Mouse (Mus musculus) CD4-positive, CD25-positive, alpha-beta regulatory T cell, adult 4 months (primary cell): ENCODE results near the gene Sim2. TPM values are rescaled to one million over a fixed set of nuclear protein-coding genes. Genes with fewer than 3 reads are reported as not detected.

Experiments
- ATAC-seq: one replicate; pipeline ENCODE4 v1.8.0; 2017
- polyA plus RNA-seq, 2 experiments: library from polyadenylated mRNA; unstranded; fragments of 100-300 nt; shearing (Covaris generic); gene quantifications; one replicate each; pipeline ENCODE4 v1.2.1; 2017

Sim2 gene
- polyA plus RNA-seq, 2 experiments from 2014 or later, result not detected

- ATAC-seq, result no peak
Observed at GRCm38 (mm10) chr16:94168655-94169545, 84.2 kb downstream of the Sim2 start.

DNA sequence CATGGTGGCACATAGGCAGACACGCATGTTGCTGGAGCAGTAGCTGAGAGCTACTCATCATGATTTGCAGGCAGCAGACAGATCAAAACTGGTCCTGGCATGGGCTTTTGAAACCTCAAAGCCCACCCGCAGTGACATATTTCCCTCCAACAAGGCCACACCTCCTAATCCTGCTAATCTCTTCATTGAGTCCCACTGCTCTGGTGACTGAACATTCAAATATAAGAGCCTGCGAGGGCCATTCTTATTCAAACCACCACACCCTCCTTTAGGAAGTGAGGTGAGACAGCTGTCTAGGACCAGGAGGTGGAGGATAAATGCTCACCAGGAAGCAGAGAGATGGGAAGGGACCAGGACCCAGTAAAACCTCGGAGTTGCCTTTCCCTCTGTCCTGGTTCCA lies 85.5 kb downstream of the Sim2 start:
- ATAC-seq, result no peak

DNA sequence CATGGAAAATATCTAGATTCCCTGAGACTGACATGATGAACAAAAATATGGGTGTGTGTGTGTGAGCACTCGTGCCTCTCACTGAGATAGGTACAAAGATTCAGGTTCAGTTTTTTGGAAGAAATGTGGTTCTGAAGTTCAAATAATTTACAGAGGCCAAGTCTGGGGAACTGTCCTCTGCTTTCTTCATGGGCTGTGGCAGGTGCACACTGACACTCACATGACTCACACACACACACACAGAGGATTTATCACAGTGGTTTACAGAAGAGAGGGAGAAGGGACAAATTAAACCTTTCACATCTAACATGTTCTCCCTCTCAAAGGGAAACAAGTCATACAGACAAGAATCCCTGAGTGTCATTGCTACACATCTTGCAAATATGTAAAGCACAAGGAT lies 88.6 kb downstream of the Sim2 start:
- ATAC-seq, result no peak

GRCm38 (mm10) chr16:94175366-94175986 lies 90.7 kb downstream of the Sim2 start:
- no peak for ATAC-seq

Other genes with a start within 250 kb of the Sim2 start
- 10 to 100 TPM; 15.2 to 25.6 TPM for gene Chaf1b, start 201.0 kb upstream of the Sim2 start, polyA plus RNA-seq
- not detected for gene Cldn14, start 76.1 kb upstream of the Sim2 start, polyA plus RNA-seq
- 1 to 10 TPM; 7.3 to 9.3 TPM for gene Hlcs, start 228.6 kb downstream of the Sim2 start, polyA plus RNA-seq
- 1 to 10 TPM in 1 of 2 experiments, under 1 TPM in 1; 0.95 to 1.1 TPM for gene Ripply3, start 243.5 kb downstream of the Sim2 start, polyA plus RNA-seq